Mouse (Mus musculus): Measurements from ENCODE around the gene Scn3a. TPM values are rescaled to one million over a fixed set of nuclear protein-coding genes. Genes with fewer than 3 reads are reported as not detected.
A peak's percentile ranks its signal among the peaks of the same experiment; 100 is the strongest.
"Not testable (repeated sequence)": the region's sequence is repeated elsewhere in the genome, so short reads cannot be mapped to it uniquely, and the experiment has no call there.

Gene Scn3a
- total RNA-seq, 2 experiments from 2014 or later = not detected

GRCm38 (mm10) chr2:65508217-65508616 is 59.2 kb downstream of the Scn3a start:
- peak; percentile 68 for ATAC-seq (replicated peaks; ENCODE audit: poor library complexity)

GRCm38 (mm10) chr2:65490450-65490849 is 77.0 kb downstream of the Scn3a start:
- no peak for ATAC-seq (replicated peaks; ENCODE audit: poor library complexity)

DNA sequence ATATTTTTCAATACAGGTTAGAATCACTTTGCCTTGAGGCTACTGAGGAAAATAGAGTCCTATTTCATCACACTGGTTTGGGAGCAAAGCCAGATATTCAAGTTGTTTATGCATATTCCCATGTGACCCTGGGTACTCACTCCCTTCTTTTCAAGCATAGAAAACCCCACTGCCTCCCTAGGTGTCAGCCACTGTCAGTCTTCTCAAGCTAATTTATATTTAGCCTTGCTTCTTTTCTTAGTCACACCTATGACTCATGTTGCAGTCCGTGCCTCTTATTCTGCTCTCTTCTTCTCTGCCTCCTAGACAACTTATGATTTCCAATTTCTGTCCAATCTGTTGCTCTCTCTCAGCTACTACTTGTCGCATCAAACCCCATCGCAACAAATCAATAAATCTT is 84.0 kb downstream of the Scn3a start:
- no peak for ATAC-seq (replicated peaks; ENCODE audit: poor library complexity)

GRCm38 (mm10) chr2:65481007-65481672 is 86.3 kb downstream of the Scn3a start:
- ATAC-seq (replicated peaks; ENCODE audit: poor library complexity) = peak; percentile 83

GRCm38 (mm10) chr2:65471311-65471882 is 96.0 kb downstream of the Scn3a start:
- no peak for ATAC-seq (replicated peaks; ENCODE audit: poor library complexity)

DNA sequence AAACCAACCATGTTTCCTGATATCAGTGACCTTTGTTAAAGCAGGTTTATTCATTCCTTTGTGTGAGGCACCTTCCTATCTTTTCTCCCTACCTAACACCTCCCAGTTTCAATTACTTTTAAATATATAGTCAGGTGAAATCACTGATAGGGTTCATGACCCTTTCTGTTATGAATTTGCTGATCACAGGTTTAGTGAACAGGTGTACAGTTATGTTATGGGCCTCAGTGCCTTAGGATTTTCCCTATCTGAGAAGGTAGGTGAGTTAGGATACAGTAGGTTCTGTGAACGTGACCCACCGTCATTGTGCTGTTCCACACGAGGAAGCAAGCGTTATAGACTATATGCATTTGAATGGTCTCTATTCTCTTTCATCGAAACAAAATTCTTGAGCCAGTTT is 101.7 kb downstream of the Scn3a start:
- ATAC-seq (replicated peaks; ENCODE audit: poor library complexity) = no peak

- ATAC-seq (replicated peaks; ENCODE audit: poor library complexity) = no peak
These were observed 113.7 kb downstream of the Scn3a start for GRCm38 (mm10) chr2:65453763-65454162.

DNA sequence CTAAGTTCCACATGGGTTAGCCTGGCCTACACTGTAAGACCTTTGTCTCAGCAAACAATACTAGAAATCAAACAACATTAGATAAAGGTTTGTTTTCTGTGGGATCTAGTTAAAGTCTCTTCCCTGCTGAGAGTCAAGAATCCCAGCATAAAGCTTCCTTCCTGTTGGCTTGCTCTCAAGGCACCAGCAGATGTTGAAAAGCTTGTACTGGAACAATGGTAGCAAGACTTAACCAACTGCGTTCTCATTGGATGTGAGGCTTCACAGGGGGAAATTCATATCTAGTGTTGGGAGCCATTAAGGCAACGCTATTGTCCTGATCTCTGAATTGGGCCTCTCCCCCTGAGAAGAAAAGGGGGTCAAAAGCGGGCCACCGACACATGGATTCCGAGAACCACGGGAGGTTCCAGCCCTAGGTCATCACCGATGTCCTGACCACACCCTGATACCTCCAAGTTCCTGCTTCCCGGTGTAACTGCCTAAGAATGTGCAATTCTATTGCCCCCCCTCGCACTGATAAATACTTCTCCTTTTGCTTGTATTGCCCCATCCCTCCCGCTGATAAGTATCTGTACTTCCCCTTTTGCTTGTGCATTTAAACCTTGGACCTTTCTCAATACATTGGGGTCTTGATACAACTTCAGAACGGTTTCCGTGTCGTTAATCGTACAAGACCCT is 115.9 kb downstream of the Scn3a start:
- ATAC-seq (replicated peaks; ENCODE audit: poor library complexity) = not testable (repeated sequence)

- ATAC-seq (replicated peaks; ENCODE audit: poor library complexity) = no peak
These were observed 116.7 kb downstream of the Scn3a start for GRCm38 (mm10) chr2:65450449-65451360.

- ATAC-seq (replicated peaks; ENCODE audit: poor library complexity) = no peak
These were observed 118.2 kb downstream of the Scn3a start for GRCm38 (mm10) chr2:65449126-65449828.

DNA sequence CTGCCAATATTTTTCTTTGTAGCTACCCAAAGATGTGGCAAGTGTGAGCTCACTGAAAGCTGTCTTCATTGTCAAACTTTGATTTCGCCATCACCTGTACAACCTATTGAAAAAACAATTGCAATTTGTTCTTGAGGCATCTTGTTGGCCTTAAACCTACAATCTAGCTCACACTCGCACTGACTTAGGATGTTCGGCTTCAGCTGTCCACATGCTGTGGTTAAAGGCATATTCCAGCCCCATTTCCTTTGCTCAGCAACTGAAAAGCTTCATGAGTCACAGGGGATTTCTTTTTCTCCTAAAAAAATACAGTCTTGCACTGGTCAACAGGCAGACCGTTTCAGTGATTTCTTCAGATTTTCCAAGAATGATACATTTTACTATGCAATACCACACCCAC is 124.3 kb downstream of the Scn3a start:
- no peak for ATAC-seq (replicated peaks; ENCODE audit: poor library complexity)

DNA sequence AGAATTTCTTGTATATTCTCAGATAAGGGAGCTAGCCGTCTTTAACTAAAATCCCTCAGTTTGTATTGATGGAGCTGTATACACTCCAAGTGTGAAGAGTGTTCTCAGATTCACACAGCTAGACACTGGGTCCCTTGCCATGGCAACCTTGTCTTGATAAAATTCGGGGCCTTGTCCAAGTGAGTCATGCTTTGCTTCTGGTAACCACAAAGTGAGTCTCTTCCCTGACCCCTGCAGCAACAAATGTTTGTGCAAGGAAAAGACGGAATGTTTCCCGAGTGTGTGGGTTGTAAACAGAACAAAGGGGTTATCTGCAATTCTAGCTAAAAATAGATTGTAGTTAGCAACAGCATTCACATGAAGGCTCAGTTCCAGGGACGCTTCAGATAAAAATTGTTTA is 125.9 kb downstream of the Scn3a start:
- no peak for ATAC-seq (replicated peaks; ENCODE audit: poor library complexity)

- no peak for ATAC-seq (replicated peaks; ENCODE audit: poor library complexity)
These were observed 126.3 kb downstream of the Scn3a start for GRCm38 (mm10) chr2:65441110-65441509.

- ATAC-seq (replicated peaks; ENCODE audit: poor library complexity) = no peak
These were observed 130.5 kb downstream of the Scn3a start for GRCm38 (mm10) chr2:65436917-65437316.

DNA sequence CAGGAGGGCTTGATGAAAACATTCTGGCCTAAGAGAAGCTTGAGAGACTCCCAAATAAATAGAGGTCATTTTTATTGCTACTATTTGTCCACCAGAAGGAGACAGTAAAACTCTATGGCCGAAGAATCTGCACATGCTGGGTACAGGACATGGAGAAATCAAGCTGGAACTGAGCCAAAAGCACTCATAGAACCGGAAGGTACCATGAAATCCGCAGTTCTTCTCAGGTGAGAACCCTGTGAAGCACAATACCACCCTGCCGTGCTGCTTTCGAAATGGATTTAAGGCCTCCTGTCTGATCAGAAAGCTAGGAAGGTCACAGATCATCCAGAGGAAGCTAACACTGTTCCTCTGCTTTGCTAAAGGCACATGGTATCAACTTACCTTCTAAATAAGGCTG is 143.9 kb downstream of the Scn3a start:
- ATAC-seq (replicated peaks; ENCODE audit: poor library complexity) = no peak

GRCm38 (mm10) chr2:65421259-65422255 is 145.9 kb downstream of the Scn3a start:
- ATAC-seq (replicated peaks; ENCODE audit: poor library complexity) = no peak

GRCm38 (mm10) chr2:65418608-65419007 is 148.8 kb downstream of the Scn3a start:
- ATAC-seq (replicated peaks; ENCODE audit: poor library complexity) = no peak

GRCm38 (mm10) chr2:65416535-65416934 is 150.9 kb downstream of the Scn3a start:
- ATAC-seq (replicated peaks; ENCODE audit: poor library complexity) = no peak

DNA sequence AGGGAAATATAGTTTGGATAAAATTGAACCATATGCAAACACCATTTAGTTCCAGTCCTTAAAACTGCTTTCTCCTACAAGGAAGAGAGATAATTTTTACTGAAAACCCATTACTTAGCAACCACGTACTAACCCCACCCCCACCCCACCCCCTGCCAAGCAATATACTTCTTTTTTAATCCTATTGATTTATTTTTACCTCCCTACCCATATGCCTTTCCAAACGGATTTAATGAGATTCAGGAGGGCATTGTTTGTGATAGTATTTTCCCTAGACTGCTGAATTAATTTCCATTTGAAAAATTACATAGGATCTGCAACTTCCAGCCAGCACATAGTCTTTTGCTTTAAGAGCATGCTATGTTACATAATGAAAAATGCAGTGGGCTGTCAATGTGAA is 152.1 kb downstream of the Scn3a start:
- no peak for ATAC-seq (replicated peaks; ENCODE audit: poor library complexity)
